ENCODE assay signal across 8 mouse cellular contexts in genomic region chr7:143014862-143015659, GRCm38 (mm10). TPM values are rescaled to one million over a fixed set of nuclear protein-coding genes. Genes with fewer than 3 reads are reported as not detected.
A peak's percentile ranks its signal among the peaks of the same experiment; 100 is the strongest.
DNase-seq lines count a peak whose midpoint lies in the region; ATAC-seq and TF ChIP-seq lines count a peak whose summit lies in the region.
"Had no signal": no experiment of that assay in that cellular context is flagged by ENCODE, and none has a peak within 500 bp of the region (broad histone marks: within the 10 kb centered on the region; RNA-seq: fewer than 3 reads in every experiment).

No protein-coding gene starts in this region.

- TF ChIP-seq EP300 in MEL (IDR thresholded peaks at IDR 0.05; ENCODE audit: low read depth in 1 of 2, low read length in 2 of 2): no peak

- H3K27ac ChIP-seq in kidney, postnatal 0 days: peak overlapping the region; percentile 71
- peak overlapping the region; percentile 75 for H3K27ac ChIP-seq in MEL (ENCODE audit: control insufficient read depth, low read depth, low read length)
- H3K27ac ChIP-seq: macrophage had no signal

- DNase-seq in kidney, postnatal 0 days (ENCODE audit: low spot score): no peak
- DNase-seq in kidney, adult 18-20 months: no peak
- DNase-seq in MEL (ENCODE audit: low read depth, low spot score): peak; percentile 58
- peak; percentile 76 for DNase-seq in adrenal gland, postnatal 10 days
- peak; percentile 21 for DNase-seq in kidney, postnatal 14 days
- no peak for DNase-seq in layer of hippocampus, adult 9-10 months (ENCODE audit: low spot score)

- TF ChIP-seq POLR2A in MEL (IDR thresholded peaks at IDR 0.05; ENCODE audit: control insufficient read depth in 1 of 2, insufficient read depth in 1 of 2, low read depth in 1 of 2, low read length in 2 of 2, poor library complexity in 1 of 2): peak in 1 of 2 experiments; percentile 48; a peak in 2 of 4 replicates

- no peak for ATAC-seq in kidney, postnatal 0 days (replicated peaks; ENCODE audit: low FRiP score, low read depth)
- ATAC-seq in megakaryocyte progenitor cell, adult 5-6 weeks (replicated peaks; ENCODE audit: poor library complexity): no peak

- no peaks in the 10 kb centered on the region for H3K9me3 ChIP-seq in kidney, postnatal 0 days (replicated peaks; ENCODE audit: low read length)
- H3K9me3 ChIP-seq in MEL (replicated peaks; ENCODE audit: insufficient read depth, low read length): no peaks in the 10 kb centered on the region

- H3K4me2 ChIP-seq in kidney, postnatal 0 days (ENCODE audit: low read length): no peak overlapping the region

- 69% methylated on average over 7 of the region's 7 CpGs for WGBS in kidney, postnatal 0 days

- no peaks in the 10 kb centered on the region for H3K36me3 ChIP-seq in kidney, postnatal 0 days (ENCODE audit: insufficient read depth, low read length)
- H3K36me3 ChIP-seq in MEL (ENCODE audit: control insufficient read depth in 1 of 2, insufficient read depth in 2 of 2, low read length in 2 of 2): peaks cover 4 to 36% of the 10 kb centered on the region in 2 experiments; a peak in 3 of 4 replicates

- H3K9ac ChIP-seq in kidney, postnatal 0 days (ENCODE audit: low read depth, low read length): no peak overlapping the region
- peak overlapping the region; percentile 38 for H3K9ac ChIP-seq in MEL (ENCODE audit: control insufficient read depth, low read depth, low read length, poor library complexity, severe bottlenecking)

- H3K27me3 ChIP-seq in kidney, postnatal 0 days (ENCODE audit: insufficient read depth, low read length): no peaks in the 10 kb centered on the region
- no peaks in the 10 kb centered on the region for H3K27me3 ChIP-seq in MEL (ENCODE audit: control insufficient read depth in 1 of 2, insufficient read depth in 2 of 2, low read length in 2 of 2)

- H3K4me1 ChIP-seq in kidney, postnatal 0 days (replicated peaks; ENCODE audit: insufficient read depth, low read length): peaks cover 21% of the 10 kb centered on the region; the same call in 1 of the 2 replicates
- H3K4me1 ChIP-seq in MEL (ENCODE audit: control insufficient read depth in 1 of 2, insufficient read depth in 2 of 2, low read length in 2 of 2): peaks cover 13 to 58% of the 10 kb centered on the region in 2 experiments

- no peaks in the 10 kb centered on the region for H3K79me2 ChIP-seq in MEL (ENCODE audit: control insufficient read depth, insufficient read depth, low read length, poor library complexity)

- TF ChIP-seq RAD21 in MEL (IDR thresholded peaks at IDR 0.05; ENCODE audit: low read depth, low read length): no peak

- H3K4me3 ChIP-seq in kidney, postnatal 0 days (replicated peaks; ENCODE audit: low read depth, low read length): no peak overlapping the region
- no peak overlapping the region for H3K4me3 ChIP-seq in MEL (ENCODE audit: control insufficient read depth in 1 of 2, insufficient read depth in 1 of 2, low read depth in 2 of 2, low read length in 2 of 2)

- no peak for TF ChIP-seq CTCF in kidney, postnatal 0 days (IDR thresholded peaks at IDR 0.05; ENCODE audit: low read depth)
- no peak for TF ChIP-seq CTCF in MEL (IDR thresholded peaks at IDR 0.05 in 2 of 3, conservative IDR thresholded peaks at IDR 0.05 in 1 of 3; ENCODE audit: control insufficient read depth in 1 of 3, insufficient read depth in 1 of 3, low read depth in 2 of 3, low read length in 3 of 3, poor library complexity in 1 of 3, severe bottlenecking in 1 of 3)

TF ChIP-seq in MEL, 35 proteins besides CTCF, POLR2A, EP300 and RAD21:
- TF ChIP-seq ZNF384 (IDR thresholded peaks at IDR 0.05; ENCODE audit: low read depth, low read length) (no peak), MAX (IDR thresholded peaks at IDR 0.05; ENCODE audit: low read length) (no peak), MYB (IDR thresholded peaks at IDR 0.05; ENCODE audit: low read depth, low read length) (no peak), ZC3H11A (IDR thresholded peaks at IDR 0.05; ENCODE audit: low read depth, low read length) (no peak), MAFK (IDR thresholded peaks at IDR 0.05; ENCODE audit: borderline replicate concordance, low read depth, low read length) (no peak), TCF12 (IDR thresholded peaks at IDR 0.05; ENCODE audit: low read depth, low read length) (no peak), GATA1 (IDR thresholded peaks at IDR 0.05; ENCODE audit: low read depth, low read length) (no peak), CHD2 (IDR thresholded peaks at IDR 0.05; ENCODE audit: low read length) (no peak; the same call in 1 of the 2 replicates), UBTF (IDR thresholded peaks at IDR 0.05; ENCODE audit: borderline replicate concordance, insufficient read depth, low read depth, low read length) (no peak), SIN3A (IDR thresholded peaks at IDR 0.05; ENCODE audit: low read length) (no peak), ZMIZ1 (IDR thresholded peaks at IDR 0.05; ENCODE audit: low read depth, low read length) (no peak; the same call in 1 of the 2 replicates), MEF2A (IDR thresholded peaks at IDR 0.05; ENCODE audit: extremely low read depth, insufficient replicate concordance, low read depth, low read length, poor library complexity, severe bottlenecking) (no peak), SMC3 (IDR thresholded peaks at IDR 0.05; ENCODE audit: low read depth, low read length) (peak; percentile 2; the same call in 1 of the 2 replicates), RCOR1 (IDR thresholded peaks at IDR 0.05; ENCODE audit: low read depth, low read length) (peak; percentile 9; the same call in 1 of the 2 replicates), POLR2AphosphoS2 (IDR thresholded peaks at IDR 0.05; ENCODE audit: low read length) (peak; percentile 30; the same call in 1 of the 2 replicates), MYC (IDR thresholded peaks at IDR 0.05; ENCODE audit: low read depth, low read length) (no peak), CHD1 (IDR thresholded peaks at IDR 0.05; ENCODE audit: low read depth, low read length) (no peak)

RNA-seq across cellular contexts. Expression of gene Tspan32, which starts 10.2 kb away (rescaled TPM):
- polyA plus RNA-seq in kidney, postnatal 0 days (2015; fragmentation: Nextera tagmentation; extraction: Ambion mirVana): 1.0 and 1.1 TPM in 2 replicates
- total RNA-seq in MEL (2012; rRNA removed): 159 and 205 TPM in 2 replicates
- polyA plus RNA-seq in MEL (2012; ENCODE audit: insufficient read depth in 1 of 2, insufficient read length in 2 of 2, low read depth in 1 of 2, low replicate concordance in 2 of 2, missing spikeins in 1 of 2): 100 to 1,000 TPM in 1 of 2 experiments, 10 to 100 TPM in 1; 53.5 to 212 TPM
- 1 to 10 TPM; 2.2 to 3.4 TPM for total RNA-seq in adrenal gland, postnatal 10 days (2021)
- 127 and 144 TPM in 2 replicates for total RNA-seq in megakaryocyte progenitor cell, adult 5-6 weeks (2015)
- total RNA-seq in megakaryocyte progenitor cell, adult 5-6 weeks (2017): 98.1 and 105 TPM in 2 replicates

RNA-seq across cellular contexts. Expression of gene Cd81, which starts 37.5 kb away (rescaled TPM):
- polyA plus RNA-seq in kidney, postnatal 0 days (2015; fragmentation: Nextera tagmentation; extraction: Ambion mirVana): 621 and 647 TPM in 2 replicates
- 86.8 and 105 TPM in 2 replicates for total RNA-seq in MEL (2012; rRNA removed)
- polyA plus RNA-seq in MEL (2012; ENCODE audit: insufficient read depth in 1 of 2, insufficient read length in 2 of 2, low read depth in 1 of 2, low replicate concordance in 2 of 2, missing spikeins in 1 of 2): 100 to 1,000 TPM in 1 of 2 experiments, not detected in 1; 133 TPM
- total RNA-seq in adrenal gland, postnatal 10 days (2021): 100 to 1,000 TPM; 499 to 511 TPM
- 118 and 140 TPM in 2 replicates for total RNA-seq in megakaryocyte progenitor cell, adult 5-6 weeks (2015)
- 121 and 181 TPM in 2 replicates for total RNA-seq in megakaryocyte progenitor cell, adult 5-6 weeks (2017)

RNA-seq across cellular contexts. Expression of gene Ascl2, which starts 46.0 kb away (rescaled TPM):
- polyA plus RNA-seq in kidney, postnatal 0 days (2015; fragmentation: Nextera tagmentation; extraction: Ambion mirVana): 0.60 and 1.2 TPM in 2 replicates
- total RNA-seq in MEL (2012; rRNA removed): not detected in 2 replicates
- polyA plus RNA-seq in MEL (2012; ENCODE audit: insufficient read depth in 1 of 2, insufficient read length in 2 of 2, low read depth in 1 of 2, low replicate concordance in 2 of 2, missing spikeins in 1 of 2): not detected
- under 1 TPM in 1 of 2 experiments, not detected in 1; 0.24 TPM for total RNA-seq in adrenal gland, postnatal 10 days (2021)
- 0.67 and 1.0 TPM in 2 replicates for total RNA-seq in megakaryocyte progenitor cell, adult 5-6 weeks (2015)
- 0.68 TPM in 1 of 2 replicates, not detected in the other for total RNA-seq in megakaryocyte progenitor cell, adult 5-6 weeks (2017)

RNA-seq across cellular contexts. Expression of gene Tssc4, which starts 54.0 kb away (rescaled TPM):
- polyA plus RNA-seq in kidney, postnatal 0 days (2015; fragmentation: Nextera tagmentation; extraction: Ambion mirVana): 69.1 and 72.3 TPM in 2 replicates
- total RNA-seq in MEL (2012; rRNA removed): 63.9 and 76.9 TPM in 2 replicates
- 10 to 100 TPM in 1 of 2 experiments, not detected in 1; 75.6 TPM for polyA plus RNA-seq in MEL (2012; ENCODE audit: insufficient read depth in 1 of 2, insufficient read length in 2 of 2, low read depth in 1 of 2, low replicate concordance in 2 of 2, missing spikeins in 1 of 2)
- 10 to 100 TPM; 26.9 to 31.2 TPM for total RNA-seq in adrenal gland, postnatal 10 days (2021)
- total RNA-seq in megakaryocyte progenitor cell, adult 5-6 weeks (2015): 18.7 and 23.5 TPM in 2 replicates
- total RNA-seq in megakaryocyte progenitor cell, adult 5-6 weeks (2017): 26.8 and 33.7 TPM in 2 replicates

Comparison
In these comparisons a context has a peak if more than half of its experiments do, and no peak if none do; other contexts are left out.
1. DNase-seq: peak in MEL (single experiment), adrenal gland, postnatal 10 days (single experiment) and kidney, postnatal 14 days (single experiment); none in kidney, postnatal 0 days (single experiment), kidney, adult 18-20 months (single experiment) and layer of hippocampus, adult 9-10 months (single experiment).
2. RNA of gene Tspan32, which starts 10.2 kb away (total RNA-seq): 159 to 205 TPM in MEL and 98.1 to 144 TPM in megakaryocyte progenitor cell, adult 5-6 weeks; 2.2 to 3.4 TPM in adrenal gland, postnatal 10 days; every median in the first group is over 10 times any median in the second.